Mouse (Mus musculus) c-Kit-positive CD71-positive TER-119-positive erythroid progenitor cells, embryonic 14.5 days (primary cell): Measurements from ENCODE around the gene Casq1.

Source experiments
- DNase-seq: peaks from one replicate; pipeline ENCODE4 v3.0.0-alpha.2; 2013; ENCODE audit warnings: low spot score

The Casq1 gene

GRCm38 (mm10) chr1:172205741-172206087, 14.0 kb downstream of the Casq1 start:
- DNase-seq, result no peak

GRCm38 (mm10) chr1:172204814-172205740, 14.6 kb downstream of the Casq1 start:
- DNase-seq, result no peak

- no peak for DNase-seq
Measured at GRCm38 (mm10) chr1:172204033-172204813, 15.4 kb downstream of the Casq1 start.

GRCm38 (mm10) chr1:172203566-172203965, 16.1 kb downstream of the Casq1 start:
- no peak for DNase-seq

- DNase-seq, result no peak
Measured at GRCm38 (mm10) chr1:172202894-172203522, 16.7 kb downstream of the Casq1 start.

- DNase-seq, result no peak
Measured at GRCm38 (mm10) chr1:172201967-172202880, 17.4 kb downstream of the Casq1 start.

- DNase-seq, result no peak
Measured at GRCm38 (mm10) chr1:172200871-172201447, 18.7 kb downstream of the Casq1 start.

- DNase-seq, result no peak
Measured at GRCm38 (mm10) chr1:172200161-172200560, 19.5 kb downstream of the Casq1 start.

GRCm38 (mm10) chr1:172198996-172199395, 20.7 kb downstream of the Casq1 start:
- DNase-seq, result no peak

GRCm38 (mm10) chr1:172198316-172198715, 21.4 kb downstream of the Casq1 start:
- no peak for DNase-seq

GRCm38 (mm10) chr1:172197851-172198250, 21.8 kb downstream of the Casq1 start:
- no peak for DNase-seq

- no peak for DNase-seq
Measured at GRCm38 (mm10) chr1:172197146-172197545, 22.5 kb downstream of the Casq1 start.

- DNase-seq, result no peak
Measured at GRCm38 (mm10) chr1:172194435-172194834, 25.2 kb downstream of the Casq1 start.

GRCm38 (mm10) chr1:172192217-172192616, 27.5 kb downstream of the Casq1 start:
- DNase-seq, result no peak

GRCm38 (mm10) chr1:172191578-172191977, 28.1 kb downstream of the Casq1 start:
- DNase-seq, result no peak

- DNase-seq, result no peak
Measured at GRCm38 (mm10) chr1:172188891-172189290, 30.8 kb downstream of the Casq1 start.

GRCm38 (mm10) chr1:172186401-172187289, 33.0 kb downstream of the Casq1 start:
- no peak for DNase-seq

GRCm38 (mm10) chr1:172183915-172184314, 35.8 kb downstream of the Casq1 start:
- DNase-seq, result no peak

- DNase-seq, result peak; percentile 42
Measured at GRCm38 (mm10) chr1:172183056-172183455, 36.6 kb downstream of the Casq1 start.

GRCm38 (mm10) chr1:172181777-172182176, 37.9 kb downstream of the Casq1 start:
- no peak for DNase-seq
